Mouse (Mus musculus) spleen, embryonic (tissue): Measurements from ENCODE around the gene Peak1.

ENCODE experiments used
- CTCF ChIA-PET: fragments of 350-600 bp; sonication (Branson Sonifier 250); formaldehyde crosslinking; loops from one replicate; lab custom pipeline; 2022; lab: Charles Lee

Gene Peak1

DNA sequence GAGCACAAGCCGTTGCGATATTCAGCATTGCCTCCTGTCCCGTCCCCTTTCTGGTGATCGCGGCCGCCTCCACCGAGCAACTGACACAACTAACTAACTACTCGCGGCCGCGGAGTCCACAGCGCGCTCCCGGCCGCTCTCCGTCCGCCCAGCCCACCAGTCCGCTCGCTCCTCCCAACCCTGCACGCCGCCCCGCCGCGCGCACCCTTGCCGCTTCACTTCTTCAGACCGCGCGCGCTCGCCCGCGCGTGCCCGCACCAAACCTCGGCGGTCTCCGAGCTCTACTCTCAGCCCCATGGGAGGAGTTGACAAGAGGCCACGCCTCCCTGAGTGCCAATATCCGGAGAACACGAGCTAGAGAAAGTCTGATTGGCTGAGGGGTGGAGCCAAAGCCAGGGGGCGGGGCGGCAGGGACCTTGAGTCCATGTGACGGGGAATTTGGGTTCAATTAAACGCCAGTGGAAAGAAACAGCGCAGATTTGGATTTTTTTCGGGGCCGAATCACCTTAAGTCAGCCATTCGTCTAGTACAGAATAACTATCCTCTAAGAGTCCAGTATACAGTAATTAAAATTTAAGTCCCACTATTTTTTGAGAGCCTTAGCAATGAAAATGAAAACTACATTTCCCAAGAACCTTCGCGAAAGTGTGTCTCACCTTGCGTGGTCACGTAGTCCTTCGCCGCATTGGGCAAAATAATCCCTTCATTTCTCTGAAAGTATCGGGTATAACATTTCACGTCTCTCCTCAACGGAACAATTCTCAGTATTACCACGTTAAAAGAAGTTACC lies at the start of gene Peak1, which contains the start of gene Hmg20a:
TSS of gene Peak1 (minus strand) at position 120 of the 790 bp plus-strand sequence.
TSS of gene Hmg20a (plus strand) at position 662 of the 790 bp plus-strand sequence.
- CTCF ChIA-PET: no interaction called here

- CTCF ChIA-PET: no interaction called here
These were observed 48.4 kb upstream of the Peak1 start for GRCm38 (mm10) chr9:56466251-56466650.

DNA sequence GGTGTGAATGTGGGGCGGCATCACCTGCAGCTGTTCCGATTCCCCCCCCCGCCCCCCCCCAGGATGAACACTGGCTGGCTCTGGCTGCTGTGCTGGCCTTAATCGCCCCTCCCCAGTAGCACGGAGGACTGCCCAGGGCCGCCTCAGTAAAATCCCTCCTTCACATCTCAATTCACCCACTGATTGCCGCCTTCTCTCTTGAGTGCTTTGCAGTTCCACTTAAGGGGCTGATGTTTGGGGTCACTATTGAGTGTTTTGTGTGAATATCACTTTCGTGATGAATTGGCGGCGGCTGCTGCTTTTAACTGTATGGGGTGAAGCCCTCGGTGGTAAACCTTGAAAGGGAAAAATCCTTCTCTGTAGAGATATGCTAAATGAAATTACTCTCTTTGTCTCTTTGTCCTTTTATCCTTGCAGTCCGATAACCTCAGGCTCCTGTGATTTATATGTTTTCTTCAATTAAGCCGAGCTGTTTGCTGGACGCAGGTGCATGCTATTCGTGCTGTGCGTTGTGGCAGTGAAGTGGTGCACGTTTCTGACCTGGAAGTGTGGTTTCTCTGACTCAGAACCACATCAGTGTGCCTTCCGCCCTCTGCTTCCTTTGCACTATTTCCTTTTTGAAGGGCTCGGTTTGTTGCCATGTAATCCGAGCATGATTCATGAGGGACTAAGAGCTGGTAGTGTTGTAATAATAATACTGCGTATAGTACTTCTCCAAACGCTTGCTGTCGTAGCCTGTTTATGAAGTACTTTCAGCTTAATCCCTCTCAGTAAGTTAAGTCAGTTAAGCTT lies 47.2 kb upstream of the Peak1 start:
- CTCF ChIA-PET: interaction anchor here (0.6 kb wide), 1 partner anchor 49 kb away, joined by 4 read pairs; no protein-coding TSS in a partner anchor

DNA sequence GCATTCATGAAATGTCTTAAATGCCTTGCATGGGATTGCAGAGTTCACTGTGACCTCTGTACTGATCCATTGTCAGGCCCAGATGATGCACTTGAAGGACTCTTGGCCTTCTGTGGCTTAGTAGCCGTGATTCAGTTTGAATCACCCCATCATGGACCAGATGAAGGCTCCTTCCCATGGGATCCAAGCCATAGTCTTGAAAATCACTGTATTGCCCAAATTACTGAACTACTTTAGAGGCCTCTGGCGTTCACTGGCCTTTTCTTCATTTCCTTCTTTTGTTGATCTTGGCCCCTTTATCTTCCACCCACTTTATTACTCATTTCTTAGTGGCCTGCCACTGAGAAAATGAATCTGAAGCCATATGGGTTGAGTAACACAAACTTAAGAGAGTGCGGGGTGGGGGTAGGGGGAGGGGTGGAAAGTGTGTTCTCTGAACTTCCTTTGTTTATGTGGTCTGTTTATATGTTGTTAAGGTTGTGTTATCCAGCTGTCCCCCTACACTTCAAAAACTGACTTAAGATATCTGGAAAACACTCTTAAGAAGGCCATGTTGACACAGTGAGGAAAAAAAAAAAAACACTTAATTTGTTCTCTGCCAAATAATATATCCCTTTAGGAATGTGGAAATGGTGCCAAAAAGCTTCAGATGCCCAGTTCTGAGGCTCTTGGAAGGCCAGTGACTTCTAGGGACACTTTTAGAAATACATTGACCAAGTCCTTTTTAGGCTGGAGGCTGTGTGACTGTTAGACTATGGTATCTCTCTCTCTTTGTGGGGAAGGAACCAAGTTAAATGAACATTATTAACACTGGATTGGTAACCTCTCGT lies 46.0 kb upstream of the Peak1 start:
- CTCF ChIA-PET: interaction anchor here (0.6 to 1.2 kb wide), 3 partner anchors 17 to 199 kb away, joined by 3 to 5 read pairs (median 4); no protein-coding TSS in a partner anchor

- CTCF ChIA-PET: interaction anchor here (1.2 kb wide), 1 partner anchor 18 kb away, joined by 5 read pairs; no protein-coding TSS in a partner anchor
These were observed 45.2 kb upstream of the Peak1 start for GRCm38 (mm10) chr9:56463046-56463445.

DNA sequence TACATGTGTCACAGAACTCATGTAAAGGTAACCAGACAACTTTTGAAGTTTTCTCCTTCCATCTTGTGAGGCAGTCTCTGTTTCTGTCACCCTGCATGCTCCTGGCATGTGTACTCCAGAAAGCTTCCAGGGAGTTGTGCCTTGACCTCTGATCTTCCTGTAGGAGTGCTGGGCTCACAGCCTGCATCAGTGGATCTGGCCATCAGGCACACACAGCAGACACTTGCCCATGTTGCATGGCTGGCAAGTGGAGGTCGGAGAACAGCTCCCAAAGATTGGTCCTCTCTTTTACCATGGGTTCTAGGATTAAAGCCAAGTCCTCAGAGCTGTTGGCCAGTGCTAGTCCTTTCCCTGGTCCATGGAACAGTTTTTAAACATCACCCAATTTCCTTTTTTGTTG lies 44.7 kb upstream of the Peak1 start:
- CTCF ChIA-PET: no interaction called here

DNA sequence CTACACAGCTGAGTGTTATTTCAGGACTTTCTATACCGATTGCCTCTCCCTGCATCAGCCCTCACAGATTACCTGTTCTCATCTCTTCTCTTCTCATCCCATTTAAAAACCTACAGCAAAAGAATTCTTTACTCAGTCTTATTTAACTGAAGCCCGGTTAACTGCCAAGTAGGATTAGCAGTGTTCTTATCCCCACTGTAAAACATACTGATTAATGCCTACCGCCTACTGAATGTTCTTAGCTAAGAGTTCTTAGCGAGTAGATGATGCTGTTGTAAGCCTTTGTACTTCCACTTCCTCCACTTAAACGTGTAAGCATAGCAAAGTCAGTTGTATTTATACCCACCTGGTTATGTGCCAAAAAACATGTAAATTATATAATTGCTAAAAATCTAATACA lies 43.1 kb upstream of the Peak1 start:
- CTCF ChIA-PET: no interaction called here

GRCm38 (mm10) chr9:56456426-56456825 lies 38.6 kb upstream of the Peak1 start:
- CTCF ChIA-PET: no interaction called here

DNA sequence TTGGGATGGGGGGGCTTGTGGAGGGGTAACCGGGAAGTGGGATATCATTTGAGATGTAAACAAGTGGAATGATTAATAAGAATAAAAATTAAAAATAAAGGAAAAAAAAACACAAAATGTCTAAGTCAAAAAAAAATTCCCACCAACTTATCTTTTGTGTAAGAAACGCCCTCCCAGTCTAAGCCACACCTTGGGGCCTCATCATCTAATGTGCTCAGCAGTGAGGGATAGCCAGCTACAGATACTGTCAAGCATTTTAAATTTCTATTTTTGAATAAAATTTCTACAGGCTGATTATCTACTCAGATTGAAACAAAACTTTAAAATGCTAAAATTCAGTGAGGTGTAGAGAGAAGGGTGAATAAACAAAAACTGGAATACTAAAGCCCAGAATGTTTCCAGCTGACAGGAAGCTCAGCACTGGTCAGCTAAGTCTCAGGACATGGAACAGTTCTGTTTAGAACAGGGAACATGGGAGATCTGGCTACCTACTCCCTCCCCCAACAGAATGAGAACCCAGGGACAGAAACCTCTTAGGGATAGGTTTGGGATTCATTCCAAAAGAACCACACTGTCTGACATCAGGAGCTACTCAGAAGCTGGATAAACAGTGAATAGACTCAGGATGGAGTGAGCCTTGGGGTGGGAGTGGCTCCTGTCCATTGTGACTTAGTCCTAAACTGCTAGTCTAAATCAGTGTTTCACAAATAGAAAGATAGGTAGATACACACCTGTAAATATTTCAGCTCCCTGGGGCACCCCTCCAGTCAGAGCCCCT lies 35.4 kb upstream of the Peak1 start:
- CTCF ChIA-PET: interaction anchor here (0.6 kb wide), 1 partner anchor 16 kb away, joined by 3 read pairs; no protein-coding TSS in a partner anchor

DNA sequence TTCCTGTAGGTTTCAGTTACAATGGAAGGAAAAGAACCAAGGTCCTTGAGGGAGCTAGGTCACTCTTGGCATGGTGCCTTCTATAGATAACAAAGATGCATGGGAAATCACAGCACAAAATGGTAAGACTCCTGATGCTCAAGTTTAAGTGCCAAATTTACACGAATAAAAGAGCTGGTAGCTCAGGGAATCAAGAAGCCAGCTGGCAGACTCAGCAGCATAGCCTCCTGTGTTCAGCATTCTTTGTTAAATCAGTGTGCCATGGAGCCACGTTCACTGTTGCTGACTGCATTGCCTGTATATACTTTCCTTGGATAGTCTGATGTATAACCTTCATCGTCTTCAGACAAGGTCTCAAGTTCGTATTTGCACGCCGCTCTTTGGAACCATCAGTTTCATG lies 33.7 kb upstream of the Peak1 start:
- CTCF ChIA-PET: interaction anchor here (0.7 kb wide), 1 partner anchor 34 kb away, joined by 7 read pairs; no protein-coding TSS in a partner anchor

- CTCF ChIA-PET: no interaction called here
These were observed 21.8 kb upstream of the Peak1 start for GRCm38 (mm10) chr9:56439699-56440098.

GRCm38 (mm10) chr9:56437300-56437892 lies 19.5 kb upstream of the Peak1 start:
- CTCF ChIA-PET: interaction anchor here (0.5 kb wide), 1 partner anchor 16 kb away, joined by 3 read pairs; no protein-coding TSS in a partner anchor

GRCm38 (mm10) chr9:56435821-56436526 lies 18.1 kb upstream of the Peak1 start:
- CTCF ChIA-PET: no interaction called here

GRCm38 (mm10) chr9:56424861-56425260 lies 7.0 kb upstream of the Peak1 start:
- CTCF ChIA-PET: interaction anchor here (0.8 kb wide), 1 partner anchor 15 kb away, joined by 3 read pairs; no protein-coding TSS in a partner anchor

DNA sequence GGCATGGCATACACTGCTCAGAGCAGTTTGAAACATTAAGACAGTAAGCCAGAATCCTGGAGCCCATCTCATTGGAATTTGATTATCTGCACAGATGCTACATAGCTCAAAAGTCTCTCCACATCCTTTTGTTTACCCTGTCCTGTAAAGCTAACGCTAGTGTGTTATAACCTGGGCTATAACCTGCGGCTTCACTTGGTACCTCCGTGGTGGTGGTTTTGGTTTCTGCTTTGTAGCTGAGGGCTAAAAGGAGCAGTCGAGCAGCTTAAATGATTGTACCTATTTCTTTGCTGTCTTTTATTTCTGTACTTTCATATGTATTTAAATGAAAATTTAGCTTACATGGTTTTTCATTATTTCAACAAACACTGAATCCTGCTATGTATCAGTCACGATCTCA lies 4.1 kb upstream of the Peak1 start:
- CTCF ChIA-PET: no interaction called here

GRCm38 (mm10) chr9:56420892-56421601 lies 3.2 kb upstream of the Peak1 start:
- CTCF ChIA-PET: no interaction called here

DNA sequence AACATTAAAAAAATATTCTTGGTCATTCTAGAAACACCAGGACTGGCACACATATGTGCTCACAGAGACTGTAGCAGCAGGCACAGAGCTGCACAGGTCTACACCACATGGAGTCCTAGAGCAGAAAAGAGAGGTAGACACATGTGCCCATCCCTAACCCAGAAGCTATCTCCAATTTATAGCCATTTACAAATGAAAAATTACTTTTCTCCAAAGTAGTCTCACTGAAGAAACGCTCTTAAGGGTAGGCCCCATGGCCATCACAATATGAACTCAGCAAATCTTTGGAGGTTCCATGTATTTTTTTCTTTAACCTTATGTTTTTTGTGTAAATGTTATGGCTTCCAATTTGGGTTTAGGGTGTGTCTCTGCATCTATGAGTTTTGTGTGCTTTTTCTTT lies 2.4 kb upstream of the Peak1 start:
- CTCF ChIA-PET: no interaction called here

DNA sequence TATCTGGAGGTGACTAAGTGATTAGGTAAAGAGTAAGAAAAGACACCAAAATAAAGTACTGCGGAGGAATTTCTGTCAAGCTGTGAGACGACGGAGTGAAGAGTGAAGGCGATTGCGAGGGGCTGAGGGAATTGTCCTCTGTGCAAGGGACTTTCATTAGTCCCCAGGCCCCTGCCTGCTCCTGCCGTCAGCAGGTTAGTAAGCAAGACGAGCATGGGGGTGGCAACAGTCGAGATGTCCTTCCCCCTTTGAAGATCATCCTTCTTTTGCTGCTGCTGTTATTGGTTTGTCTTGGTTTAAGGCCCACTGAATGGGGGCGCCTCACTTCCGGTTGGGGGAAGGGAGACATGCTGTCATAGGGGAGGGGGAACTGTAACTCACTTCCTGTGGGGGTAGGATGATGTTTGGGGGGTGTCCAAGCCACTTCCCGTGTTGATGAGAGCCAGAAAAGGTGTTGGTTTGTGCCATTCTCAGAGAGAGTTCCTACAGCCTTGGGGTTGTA lies 922 bp upstream of the Peak1 start:
- CTCF ChIA-PET: no interaction called here
